Mouse (Mus musculus) C2C12 (cell line): ENCODE data around the gene Arhgap19.

ENCODE experiments used
- CTCF ChIP-seq: IDR thresholded peaks from one replicate; pipeline ENCODE4 v1.5.1; 2011; ENCODE audit not compliant: control insufficient read depth, insufficient read depth, insufficient read length
- FOSL1 ChIP-seq: IDR thresholded peaks from one replicate; pipeline ENCODE4 v1.8.0; 2011; ENCODE audit warnings: mild to moderate bottlenecking, low read length; ENCODE audit not compliant: poor library complexity, insufficient read depth, severe bottlenecking
- MAX ChIP-seq: IDR thresholded peaks from one replicate; pipeline ENCODE4 v1.6.1; 2011; ENCODE audit warnings: mild to moderate bottlenecking, control low read depth
- USF1 ChIP-seq: IDR thresholded peaks from one replicate; pipeline ENCODE4 v1.6.1; 2011; ENCODE audit warnings: low read depth, mild to moderate bottlenecking, control low read depth, moderate library complexity

GRCm38 (mm10) chr19:41836719-41837118, 34.9 kb upstream of the Arhgap19 start:
- TF ChIP-seq CTCF, result no peak
- no peak for TF ChIP-seq USF1
- no peak for TF ChIP-seq FOSL1
- no peak for TF ChIP-seq MAX
